Mouse (Mus musculus) intestine, embryonic 16.5 days (tissue): ENCODE measurements around the gene Rgs6. TPM values are rescaled to one million over a fixed set of nuclear protein-coding genes. Genes with fewer than 3 reads are reported as not detected.

Experiments used
- ATAC-seq: fragments of 200-750 bp; cut with Nextera tagmentation; 2 replicates; pipeline ENCODE4 v1.8.0; 2017; ENCODE audit warnings: moderate TSS enrichment, moderate library complexity
- H3K27ac ChIP-seq: fragments of 300-500 bp; sonication (generic); 2 replicates; pipeline ENCODE4 v1.5.1; 2014; ENCODE audit warnings: mild to moderate bottlenecking, low read length
- H3K27me3 ChIP-seq: fragments of 300-500 bp; sonication (generic); replicated peaks from 2 replicates; pipeline ENCODE4 v1.6.1; 2014; ENCODE audit warnings: low read length, control low read depth, mixed read lengths; ENCODE audit not compliant: control insufficient read depth, insufficient read depth
- H3K36me3 ChIP-seq: fragments of 300-500 bp; sonication (generic); 2 replicates; pipeline ENCODE4 v1.6.1; 2014; ENCODE audit warnings: low read length, control low read depth; ENCODE audit not compliant: control insufficient read depth, insufficient read depth
- H3K4me1 ChIP-seq: fragments of 300-500 bp; sonication (generic); 2 replicates; pipeline ENCODE4 v1.6.1; 2014; ENCODE audit warnings: low read length, control low read depth, mixed read lengths; ENCODE audit not compliant: control insufficient read depth, insufficient read depth
- H3K4me2 ChIP-seq: fragments of 300-500 bp; sonication (generic); 2 replicates; pipeline ENCODE4 v1.6.1; 2014; ENCODE audit warnings: low read depth, low read length, control low read depth
- H3K4me3 ChIP-seq: fragments of 300-500 bp; sonication (generic); 2 replicates; pipeline ENCODE4 v1.5.1; 2014; ENCODE audit warnings: mild to moderate bottlenecking, low read length
- H3K9ac ChIP-seq: fragments of 300-500 bp; sonication (generic); 2 replicates; pipeline ENCODE4 v1.6.1; 2014; ENCODE audit warnings: low read depth, low read length
- H3K9me3 ChIP-seq: fragments of 300-500 bp; sonication (generic); 2 replicates; pipeline ENCODE4 v1.6.1; 2016; ENCODE audit warnings: low read length, control low read depth; ENCODE audit not compliant: control insufficient read depth
- WGBS: fragments of 180-500 bp; shearing (Covaris S2); extraction: QIAGEN DNeasy Blood & Tissue Kit; methylation state at CpG from one replicate; pipeline ENCODE4 v1.1.7; 2014; 5-methylcytosine and 5-hydroxymethylcytosine counted together
- polyA plus RNA-seq: library from polyadenylated mRNA; unstranded; fragments of >200 nt; fragmentation: Nextera tagmentation; extraction: Ambion mirVana; gene quantifications from 2 replicates; pipeline ENCODE4 v1.2.1, GENCODE M21; 2015

The Rgs6 gene
- polyA plus RNA-seq = 0.82 and 1.2 TPM in 2 replicates

- H3K9me3 ChIP-seq = no peaks in the 10 kb centered on the region
- no peak within 1 kb of the TSS for H3K4me2 ChIP-seq
- H3K27ac ChIP-seq = no peak within 1 kb of the TSS
- H3K27me3 ChIP-seq = no peaks in the 10 kb centered on the region
- ATAC-seq = no peak
- no peak within 1 kb of the TSS for H3K4me3 ChIP-seq
- H3K36me3 ChIP-seq = no peaks in the 10 kb centered on the region
- H3K4me1 ChIP-seq = no peaks in the 10 kb centered on the region
- H3K9ac ChIP-seq = no peak within 1 kb of the TSS
- WGBS = 75% methylated on average over 2 of the region's 2 CpGs
Measured at GRCm38 (mm10) chr12:82588017-82588416, at the start of gene Rgs6. TSS of gene Rgs6 (plus strand) at chr12:82588292.

GRCm38 (mm10) chr12:82547127-82547526 is 41.0 kb upstream of the Rgs6 start:
- Histone ChIP-seq H3K27me3 (no peaks in the 10 kb centered on the region), H3K9me3 (0 out of 2 replicates have a peak, but pooled peaks cover 3% of the 10 kb centered on the region), H3K9ac (no peak overlapping the region), H3K4me3 (no peak overlapping the region), H3K4me1 (no peaks in the 10 kb centered on the region), H3K4me2 (no peak overlapping the region), H3K36me3 (no peaks in the 10 kb centered on the region), H3K27ac (no peak overlapping the region)
- ATAC-seq = no peak
- 87% methylated on average over 4 of the region's 4 CpGs for WGBS

- Histone ChIP-seq H3K4me3 (no peak overlapping the region), H3K36me3 (no peaks in the 10 kb centered on the region), H3K9me3 (0 out of 2 replicates have a peak, but pooled peaks cover 3% of the 10 kb centered on the region), H3K9ac (no peak overlapping the region), H3K27me3 (no peaks in the 10 kb centered on the region), H3K4me1 (no peaks in the 10 kb centered on the region), H3K27ac (no peak overlapping the region), H3K4me2 (no peak overlapping the region)
- no peak for ATAC-seq
- 74% methylated on average over 6 of the region's 6 CpGs for whole genome bisulfite sequencing
Measured at GRCm38 (mm10) chr12:82549228-82549627, 38.9 kb upstream of the Rgs6 start.

DNA sequence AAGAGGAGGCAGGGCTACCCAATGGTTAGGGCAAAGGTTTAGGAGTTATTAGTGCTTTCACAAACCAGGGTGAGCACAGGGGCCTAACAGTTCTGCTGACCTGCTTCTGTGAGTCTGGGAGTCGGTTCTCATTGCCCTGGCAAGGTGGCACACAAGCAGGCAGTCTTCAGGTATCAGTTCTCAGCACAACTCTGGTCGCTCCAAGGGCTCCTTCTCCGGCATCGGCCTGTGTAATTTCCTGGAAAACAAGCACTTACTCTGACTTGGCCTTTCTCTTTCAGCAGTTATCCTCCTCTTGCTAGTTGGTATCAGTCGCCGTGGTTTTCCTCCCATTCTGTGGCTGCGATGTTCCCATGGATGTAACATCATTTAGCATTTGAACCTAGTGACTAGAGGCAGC is 38.0 kb upstream of the Rgs6 start:
- Histone ChIP-seq H3K27ac (no peak overlapping the region), H3K27me3 (no peaks in the 10 kb centered on the region), H3K36me3 (no peaks in the 10 kb centered on the region), H3K4me2 (no peak overlapping the region), H3K9ac (no peak overlapping the region), H3K4me1 (no peaks in the 10 kb centered on the region), H3K9me3 (0 out of 2 replicates have a peak, but pooled peaks cover 3% of the 10 kb centered on the region), H3K4me3 (no peak overlapping the region)
- WGBS = 92% methylated on average over 7 of the region's 7 CpGs
- no peak for ATAC-seq

DNA sequence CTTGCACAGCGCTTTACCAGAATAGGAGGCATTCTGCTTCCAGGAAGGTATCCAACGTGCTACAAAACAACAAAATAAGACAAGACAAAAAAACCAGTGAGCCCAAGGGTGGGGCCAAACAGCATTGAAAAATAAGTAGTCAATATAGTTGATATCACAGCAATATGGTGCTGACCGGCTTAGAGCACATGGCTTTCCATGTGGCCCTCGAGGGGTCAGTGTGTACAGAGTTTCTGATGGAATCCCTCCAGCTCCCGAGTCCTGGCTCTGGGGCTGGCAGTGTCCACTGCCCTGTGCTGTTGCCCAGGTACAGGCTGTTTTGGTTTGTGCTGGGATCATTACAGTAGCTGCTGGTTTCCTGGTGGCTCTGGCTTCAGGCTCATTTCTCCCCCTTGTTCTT is 35.7 kb upstream of the Rgs6 start:
- WGBS = 88% methylated on average over 5 of the region's 5 CpGs
- no peak overlapping the region for H3K27ac ChIP-seq

DNA sequence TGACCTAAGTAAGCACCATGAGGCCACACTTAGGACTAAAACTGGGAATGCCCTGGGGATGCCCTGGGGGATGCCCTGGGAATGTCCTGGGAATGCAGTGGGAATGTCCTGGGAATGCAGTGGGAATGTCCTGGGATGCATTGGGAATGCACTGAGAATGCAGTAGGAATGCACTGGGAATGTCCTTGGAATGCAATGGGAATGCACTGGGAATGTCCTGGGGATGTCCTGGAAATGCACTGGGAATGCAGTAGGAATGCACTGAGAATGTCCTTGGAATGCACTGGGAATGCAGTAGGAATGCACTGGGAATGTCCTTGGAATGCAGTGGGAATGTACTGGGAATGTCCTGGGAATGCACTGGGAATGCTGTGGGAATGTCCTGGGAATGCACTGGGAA is 25.2 kb upstream of the Rgs6 start:
- Histone ChIP-seq H3K4me1 (no peaks in the 10 kb centered on the region), H3K4me2 (no peak overlapping the region), H3K9me3 (no peaks in the 10 kb centered on the region), H3K27ac (no peak overlapping the region), H3K27me3 (no peaks in the 10 kb centered on the region), H3K9ac (no peak overlapping the region), H3K4me3 (no peak overlapping the region), H3K36me3 (no peaks in the 10 kb centered on the region)
- no peak for ATAC-seq

More for the DNA sequence above, 35.7 kb upstream of the Rgs6 start:
- no peak overlapping the region for H3K9ac ChIP-seq
- no peak overlapping the region for H3K4me2 ChIP-seq
- 0 out of 2 replicates have a peak, but pooled peaks cover 3% of the 10 kb centered on the region for H3K9me3 ChIP-seq
- ATAC-seq = no peak
- H3K4me3 ChIP-seq = no peak overlapping the region
- no peaks in the 10 kb centered on the region for H3K36me3 ChIP-seq
- no peaks in the 10 kb centered on the region for H3K4me1 ChIP-seq
- no peaks in the 10 kb centered on the region for H3K27me3 ChIP-seq

DNA sequence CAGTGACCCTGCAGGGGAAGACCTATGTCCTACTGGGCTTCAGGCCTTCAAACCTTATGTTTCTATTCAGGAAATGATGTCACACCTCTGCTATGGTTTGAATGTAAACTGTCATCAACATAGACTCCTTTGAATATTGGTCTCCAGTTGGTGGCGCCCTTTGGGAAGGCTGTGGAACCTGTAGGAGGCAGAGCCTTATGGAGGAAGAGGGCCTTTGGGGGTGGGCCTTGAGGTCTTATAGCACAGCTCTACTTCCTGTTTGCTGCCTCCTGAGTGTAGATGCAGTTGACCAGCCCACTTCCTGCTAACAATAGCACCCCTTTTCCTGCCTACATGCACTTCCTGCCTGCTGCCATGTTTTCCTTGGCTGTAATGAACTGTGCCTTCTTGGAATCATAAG is 19.7 kb upstream of the Rgs6 start:
- H3K4me3 ChIP-seq = no peak overlapping the region
- H3K9ac ChIP-seq = no peak overlapping the region
- H3K4me2 ChIP-seq = no peak overlapping the region
- no peak overlapping the region for H3K27ac ChIP-seq
- H3K9me3 ChIP-seq = no peaks in the 10 kb centered on the region
- no peaks in the 10 kb centered on the region; the same call in 1 of the 2 replicates for H3K4me1 ChIP-seq
- 100% methylated on average over 1 of the region's 1 CpGs for WGBS
- ATAC-seq = no peak
- no peaks in the 10 kb centered on the region for H3K36me3 ChIP-seq
- no peaks in the 10 kb centered on the region for H3K27me3 ChIP-seq

DNA sequence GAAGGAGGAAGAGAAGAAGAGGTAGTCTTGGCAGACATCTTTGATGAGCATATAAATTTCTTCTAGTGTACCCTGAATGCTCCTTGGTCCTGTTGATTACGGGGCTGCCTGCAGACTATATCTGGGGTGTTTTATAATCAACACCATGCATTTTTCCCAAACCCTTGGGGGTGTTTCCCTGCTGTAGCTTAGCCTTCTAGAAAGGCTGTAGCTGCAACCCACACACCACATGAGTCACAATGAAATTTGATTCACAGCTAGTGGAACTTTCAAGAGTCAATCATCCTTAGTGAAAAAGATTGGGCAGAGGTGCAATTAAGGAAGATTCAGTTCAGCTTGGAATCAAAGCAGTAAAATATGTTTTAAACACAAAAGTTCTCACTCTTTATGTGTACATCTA is 15.4 kb upstream of the Rgs6 start:
- Histone ChIP-seq H3K9ac (no peak overlapping the region), H3K27ac (no peak overlapping the region), H3K4me2 (no peak overlapping the region), H3K27me3 (no peaks in the 10 kb centered on the region), H3K4me1 (no peaks in the 10 kb centered on the region; the same call in 1 of the 2 replicates), H3K4me3 (no peak overlapping the region), H3K9me3 (no peaks in the 10 kb centered on the region), H3K36me3 (no peaks in the 10 kb centered on the region)
- 95% methylated on average over 1 of the region's 1 CpGs for WGBS
- ATAC-seq = no peak

DNA sequence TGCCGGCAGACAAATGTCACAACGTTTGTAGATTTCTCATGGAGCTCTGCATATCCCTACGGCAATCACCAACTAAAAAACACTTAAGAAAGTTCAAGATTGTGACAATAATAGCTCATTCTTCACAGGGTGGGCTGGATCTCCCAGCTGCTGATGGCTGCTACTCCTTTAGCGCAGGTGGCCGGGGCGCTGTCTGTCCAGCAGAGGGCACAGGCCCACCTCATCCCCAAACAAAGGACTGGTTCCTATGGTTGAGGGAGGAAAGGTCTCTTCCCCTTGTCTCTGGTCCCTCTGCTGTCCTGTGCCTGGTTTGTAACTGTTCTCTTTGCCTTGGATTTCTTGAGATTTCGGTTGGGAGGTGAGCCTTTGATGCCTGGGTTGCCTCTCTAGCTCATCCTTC is 1.5 kb upstream of the Rgs6 start:
- H3K4me3 ChIP-seq = no peak overlapping the region
- no peak overlapping the region for H3K4me2 ChIP-seq
- H3K27ac ChIP-seq = no peak overlapping the region
- no peak for ATAC-seq
- no peaks in the 10 kb centered on the region for H3K27me3 ChIP-seq
- H3K9me3 ChIP-seq = no peaks in the 10 kb centered on the region
- H3K36me3 ChIP-seq = no peaks in the 10 kb centered on the region
- 56% methylated on average over 7 of the region's 7 CpGs for WGBS
- no peaks in the 10 kb centered on the region for H3K4me1 ChIP-seq
- H3K9ac ChIP-seq = no peak overlapping the region

DNA sequence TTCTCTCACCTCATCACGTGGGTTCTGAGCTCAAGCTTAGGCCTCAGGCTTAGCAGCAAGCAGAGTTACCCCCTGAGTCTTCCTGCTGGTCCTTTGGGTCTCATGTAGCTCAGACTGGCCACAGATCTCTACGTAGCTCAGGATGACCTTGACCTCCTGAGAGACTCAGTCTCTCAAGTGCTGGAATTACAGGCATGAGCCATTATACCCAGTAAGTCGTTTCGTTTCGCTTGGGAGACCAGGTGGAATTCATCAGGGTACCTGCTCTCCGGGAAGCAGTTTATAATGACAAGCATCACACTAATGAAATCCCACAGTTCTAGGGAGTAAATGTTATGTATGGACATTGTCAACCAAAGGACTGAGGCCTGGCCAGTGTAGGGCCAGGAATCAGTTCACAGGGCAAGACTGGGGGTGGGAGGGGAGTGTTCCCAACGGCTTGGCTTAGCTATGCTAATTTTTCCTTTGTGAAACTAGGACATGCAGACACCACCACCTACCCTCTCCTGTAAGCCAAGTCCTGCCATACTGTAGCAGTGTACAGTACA is 670 bp upstream of the Rgs6 start:
- no peak for ATAC-seq
- Histone ChIP-seq H3K4me3 (no peak overlapping the region), H3K4me1 (no peaks in the 10 kb centered on the region), H3K27me3 (no peaks in the 10 kb centered on the region), H3K9ac (no peak overlapping the region), H3K27ac (no peak overlapping the region), H3K9me3 (no peaks in the 10 kb centered on the region), H3K36me3 (no peaks in the 10 kb centered on the region), H3K4me2 (no peak overlapping the region)
- WGBS = 61% methylated on average over 7 of the region's 7 CpGs
